Mouse (Mus musculus) forebrain, embryonic 14.5 days (tissue): ENCODE measurements around the gene Det1. TPM values are rescaled to one million over a fixed set of nuclear protein-coding genes. Genes with fewer than 3 reads are reported as not detected.

Experiments used
- ATAC-seq: fragments of 200-750 bp; cut with Nextera tagmentation; 2 replicates; pipeline ENCODE4 v1.8.0; 2017; ENCODE audit warnings: mild to moderate bottlenecking, moderate library complexity
- DNase-seq: peaks from one replicate; pipeline ENCODE4 v3.0.0-alpha.2; 2015; ENCODE audit warnings: low spot score
- H3K27ac ChIP-seq: fragments of 300-500 bp; sonication (generic); 2 replicates; pipeline ENCODE4 v1.5.1; 2014; ENCODE audit warnings: low read depth, mild to moderate bottlenecking, control low read depth, low read length, moderate library complexity
- H3K27me3 ChIP-seq: fragments of 300-500 bp; sonication (generic); replicated peaks from 2 replicates; pipeline ENCODE4 v1.6.1; 2014; ENCODE audit warnings: low read length, control low read depth, mixed read lengths; ENCODE audit not compliant: control insufficient read depth, insufficient read depth
- H3K36me3 ChIP-seq: fragments of 300-500 bp; sonication (generic); 2 replicates; pipeline ENCODE4 v1.6.1; 2014; ENCODE audit warnings: low read length, control low read depth; ENCODE audit not compliant: control insufficient read depth, insufficient read depth
- H3K4me1 ChIP-seq: fragments of 300-500 bp; sonication (generic); 2 replicates; pipeline ENCODE4 v1.6.1; 2014; ENCODE audit warnings: antibody characterized with exemption, low read length, control low read depth; ENCODE audit not compliant: control insufficient read depth, insufficient read depth
- H3K4me2 ChIP-seq: fragments of 300-500 bp; sonication (generic); 2 replicates; pipeline ENCODE4 v1.6.1; 2014; ENCODE audit warnings: mild to moderate bottlenecking, control low read depth, low read length
- H3K4me3 ChIP-seq: fragments of 300-500 bp; sonication (generic); 2 replicates; pipeline ENCODE4 v1.5.1; 2014; ENCODE audit warnings: low read depth, low read length, control low read depth
- H3K9ac ChIP-seq: fragments of 300-500 bp; sonication (generic); 2 replicates; pipeline ENCODE4 v1.6.1; 2014; ENCODE audit warnings: mild to moderate bottlenecking, low read length, control low read depth, moderate library complexity
- H3K9me3 ChIP-seq: fragments of 300-500 bp; sonication (generic); replicated peaks from 2 replicates; pipeline ENCODE4 v1.6.1; 2016; ENCODE audit warnings: low read length, control low read depth, mixed read lengths; ENCODE audit not compliant: control insufficient read depth
- WGBS: fragments of 180-500 bp; shearing (Covaris S2); extraction: QIAGEN DNeasy Blood & Tissue Kit; methylation state at CpG from one replicate; pipeline ENCODE4 v1.1.7; 2014; 5-methylcytosine and 5-hydroxymethylcytosine counted together
- polyA plus RNA-seq: library from polyadenylated mRNA; unstranded; fragments of >200 nt; fragmentation: Nextera tagmentation; extraction: Ambion mirVana; gene quantifications from 2 replicates; pipeline ENCODE4 v1.2.1, GENCODE M21; 2014

The Det1 gene
- polyA plus RNA-seq, 1 experiment from 2014 or later = 20.5 TPM

GRCm38 (mm10) chr7:78884139-78884538 is 37.1 kb upstream of the Det1 start:
- peaks cover 42% of the 10 kb centered on the region for H3K4me1 ChIP-seq
- H3K4me3 ChIP-seq = peak overlapping the region; percentile 55
- ATAC-seq (peak; percentile 72), DNase-seq (peak; percentile 96)
- 2% methylated on average over 6 of the region's 6 CpGs for WGBS
- H3K27ac ChIP-seq = peak overlapping the region; percentile 86
- H3K9ac ChIP-seq = peak overlapping the region; percentile 47
- H3K4me2 ChIP-seq = peak overlapping the region; percentile 81
- H3K36me3 ChIP-seq = no peaks in the 10 kb centered on the region
- H3K9me3 ChIP-seq = no peaks in the 10 kb centered on the region
- H3K27me3 ChIP-seq = no peaks in the 10 kb centered on the region

GRCm38 (mm10) chr7:78883726-78884060 is 36.6 kb upstream of the Det1 start:
- no peak for ATAC-seq
- Histone ChIP-seq H3K27ac (peak overlapping the region; percentile 88), H3K9me3 (no peaks in the 10 kb centered on the region), H3K9ac (peak overlapping the region; percentile 80), H3K27me3 (no peaks in the 10 kb centered on the region), H3K4me3 (peak overlapping the region; percentile 55), H3K36me3 (no peaks in the 10 kb centered on the region), H3K4me1 (peaks cover 42% of the 10 kb centered on the region), H3K4me2 (peak overlapping the region; percentile 81)
- WGBS = under 1% methylated on average over 8 of the region's 8 CpGs
- DNase-seq = no peak

GRCm38 (mm10) chr7:78883016-78883725 is 36.1 kb upstream of the Det1 start:
- Histone ChIP-seq H3K4me2 (peak overlapping the region; percentile 81), H3K4me1 (peaks cover 42% of the 10 kb centered on the region), H3K4me3 (peak overlapping the region; percentile 55), H3K27me3 (no peaks in the 10 kb centered on the region), H3K27ac (peak overlapping the region; percentile 88), H3K9me3 (no peaks in the 10 kb centered on the region), H3K9ac (peak overlapping the region; percentile 80), H3K36me3 (no peaks in the 10 kb centered on the region)
- under 1% methylated on average over 34 of the region's 34 CpGs for WGBS
- 0 out of 2 replicates have a peak, but pooled peaks have one; percentile 5 for ATAC-seq
- peak; percentile 39 for DNase-seq

- Histone ChIP-seq H3K9me3 (no peaks in the 10 kb centered on the region), H3K4me1 (peaks cover 35% of the 10 kb centered on the region), H3K27me3 (no peaks in the 10 kb centered on the region), H3K9ac (peak overlapping the region; percentile 80), H3K36me3 (no peaks in the 10 kb centered on the region), H3K4me3 (peak overlapping the region; percentile 55), H3K27ac (peak overlapping the region; percentile 88), H3K4me2 (peak overlapping the region; percentile 81)
- 0% methylated on average over 23 of the region's 23 CpGs for WGBS
- DNase-seq (peak; percentile 85), ATAC-seq (peak; percentile 64)
Measured at GRCm38 (mm10) chr7:78882469-78882837, 35.4 kb upstream of the Det1 start.

DNA sequence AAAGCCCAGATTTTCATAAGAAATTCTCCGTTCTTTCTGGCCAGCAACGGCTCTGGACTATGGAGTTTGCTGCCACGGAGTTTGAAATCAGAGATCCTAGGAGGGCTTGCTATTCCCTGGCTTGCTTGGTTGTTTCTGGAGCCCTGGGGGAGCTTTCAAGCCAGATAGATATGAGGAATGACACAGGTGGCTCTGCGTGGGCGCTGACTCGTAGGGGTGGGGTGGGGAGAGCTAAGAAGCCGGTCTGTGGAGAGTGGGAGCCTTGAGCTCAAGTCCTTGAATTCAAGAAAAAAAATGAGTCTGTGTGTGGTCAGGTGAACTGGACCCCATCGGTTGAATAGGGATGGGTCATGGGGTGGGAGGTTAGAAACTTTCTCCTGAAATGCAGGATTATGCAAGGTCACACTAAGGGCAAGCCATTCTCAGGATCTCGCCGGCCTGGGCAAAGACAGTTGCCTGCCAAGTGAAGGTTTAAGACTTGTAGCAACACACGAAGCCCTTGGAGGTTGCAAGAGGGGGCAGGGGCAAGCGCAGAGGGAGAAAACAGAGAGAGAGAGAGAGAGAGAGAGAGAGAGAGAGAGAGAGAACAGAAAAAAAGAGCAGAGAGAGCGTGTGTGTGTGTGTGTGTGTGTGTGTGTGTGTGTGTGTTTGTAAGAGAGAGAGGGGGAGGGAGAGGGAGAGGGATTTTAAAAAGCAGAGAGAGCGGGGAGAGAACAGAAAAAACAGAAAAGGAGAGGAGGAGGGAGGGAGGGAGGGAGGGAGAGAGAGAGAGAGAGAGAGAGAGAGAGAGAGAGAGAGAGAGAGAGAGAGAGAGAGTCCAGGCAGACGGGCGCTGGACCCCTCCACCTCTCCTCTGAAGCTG is 34.8 kb upstream of the Det1 start:
- no peak for DNase-seq
- Histone ChIP-seq H3K9me3 (no peaks in the 10 kb centered on the region), H3K4me2 (peak overlapping the region; percentile 81), H3K27me3 (no peaks in the 10 kb centered on the region), H3K4me1 (peaks cover 28% of the 10 kb centered on the region), H3K4me3 (peak overlapping the region; percentile 55), H3K36me3 (no peaks in the 10 kb centered on the region), H3K27ac (peak overlapping the region; percentile 88), H3K9ac (peak overlapping the region; percentile 80)
- ATAC-seq = no peak; the same call in 1 of the 2 replicates
- 6% methylated on average over 14 of the region's 16 CpGs for whole genome bisulfite sequencing

- no peak overlapping the region for H3K4me2 ChIP-seq
- DNase-seq (no peak), ATAC-seq (no peak)
- no peak overlapping the region for H3K9ac ChIP-seq
- no peaks in the 10 kb centered on the region for H3K9me3 ChIP-seq
- no peaks in the 10 kb centered on the region for H3K27me3 ChIP-seq
- WGBS = 85% methylated on average over 5 of the region's 5 CpGs
- no peaks in the 10 kb centered on the region for H3K4me1 ChIP-seq
- no peak overlapping the region for H3K4me3 ChIP-seq
- H3K27ac ChIP-seq = no peak overlapping the region
- no peaks in the 10 kb centered on the region for H3K36me3 ChIP-seq
Measured at GRCm38 (mm10) chr7:78872831-78873230, 25.8 kb upstream of the Det1 start.

DNA sequence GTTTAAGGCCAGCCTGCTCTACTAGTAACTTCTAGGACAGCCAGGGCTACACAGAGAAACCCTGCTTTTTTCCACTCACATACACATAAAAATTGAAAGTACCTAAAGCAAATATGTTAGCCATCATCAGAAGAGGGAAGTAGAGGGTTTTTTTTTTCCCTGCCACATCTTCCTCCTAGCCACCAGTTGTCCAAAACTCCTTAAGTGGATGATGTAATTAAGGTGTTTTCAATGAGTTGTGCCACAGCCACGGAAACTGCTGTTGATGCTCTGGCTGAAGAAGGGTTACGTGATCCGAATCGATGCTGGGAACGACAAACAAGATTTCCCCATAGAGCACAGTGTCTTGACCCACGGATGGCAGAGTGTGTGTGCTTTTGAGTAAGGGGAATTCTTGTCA is 25.3 kb upstream of the Det1 start:
- no peak overlapping the region for H3K4me2 ChIP-seq
- no peak for ATAC-seq
- H3K9me3 ChIP-seq = no peaks in the 10 kb centered on the region
- WGBS = 81% methylated on average over 6 of the region's 6 CpGs
- no peak for DNase-seq
- no peak overlapping the region for H3K27ac ChIP-seq
- H3K4me3 ChIP-seq = no peak overlapping the region
- H3K9ac ChIP-seq = no peak overlapping the region
- H3K36me3 ChIP-seq = no peaks in the 10 kb centered on the region
- no peaks in the 10 kb centered on the region for H3K27me3 ChIP-seq
- H3K4me1 ChIP-seq = no peaks in the 10 kb centered on the region

- H3K27me3 ChIP-seq = no peaks in the 10 kb centered on the region
- no peak overlapping the region for H3K4me2 ChIP-seq
- no peak for ATAC-seq
- H3K4me1 ChIP-seq = no peaks in the 10 kb centered on the region
- H3K9ac ChIP-seq = no peak overlapping the region
- 80% methylated on average over 5 of the region's 5 CpGs for WGBS
- no peak for DNase-seq
- no peak overlapping the region for H3K27ac ChIP-seq
- no peak overlapping the region for H3K4me3 ChIP-seq
- no peaks in the 10 kb centered on the region for H3K36me3 ChIP-seq
- H3K9me3 ChIP-seq = no peaks in the 10 kb centered on the region
Measured at GRCm38 (mm10) chr7:78868731-78869130, 21.7 kb upstream of the Det1 start.
